Mouse (Mus musculus) E14TG2a.4 (cell line): ENCODE results near the gene BC035044.

ENCODE experiments used
- H3K27me3 ChIP-seq: 2 replicates; pipeline ENCODE4 v1.6.1; 2014; ENCODE audit warnings: low read length, control low read depth; ENCODE audit not compliant: insufficient read depth
- H3K36me3 ChIP-seq: 2 replicates; pipeline ENCODE4 v1.6.1; 2014; ENCODE audit warnings: low read length, control low read depth; ENCODE audit not compliant: insufficient read depth
- H3K4me1 ChIP-seq: replicated peaks from 2 replicates; pipeline ENCODE4 v1.6.1; 2014; ENCODE audit warnings: low read depth, low read length, control low read depth
- H3K4me3 ChIP-seq: replicated peaks from 2 replicates; pipeline ENCODE4 v1.5.1; 2014; ENCODE audit warnings: mild to moderate bottlenecking, low read length
- H3K9me3 ChIP-seq: 2 replicates; pipeline ENCODE4 v1.6.1; 2014; ENCODE audit warnings: low read length, control low read depth
- CTCF ChIP-seq: conservative IDR thresholded peaks from 2 replicates; pipeline ENCODE4 v1.5.1; 2014; ENCODE audit warnings: low read length
- NANOG ChIP-seq: IDR thresholded peaks from 2 replicates; pipeline ENCODE4 v1.6.1; 2014; ENCODE audit warnings: borderline replicate concordance, low read length, mixed read lengths
- POU5F1 ChIP-seq: IDR thresholded peaks from 2 replicates; pipeline ENCODE4 v1.6.1; 2014; ENCODE audit warnings: low read length, borderline replicate concordance

Gene BC035044

GRCm38 (mm10) chr6:128854895-128855294 is 36.0 kb downstream of the BC035044 start:
- TF ChIP-seq NANOG (no peak), POU5F1 (no peak), CTCF (no peak)
- H3K4me1 ChIP-seq = peaks cover 8% of the 10 kb centered on the region; the same call in 1 of the 2 replicates
- H3K4me3 ChIP-seq = no peak overlapping the region
- H3K27me3 ChIP-seq = no peaks in the 10 kb centered on the region
- peaks cover 29% of the 10 kb centered on the region for H3K9me3 ChIP-seq
- no peaks in the 10 kb centered on the region for H3K36me3 ChIP-seq

- TF ChIP-seq CTCF = peak; percentile 67
- TF ChIP-seq NANOG = no peak
- no peak overlapping the region for H3K4me3 ChIP-seq
- no peaks in the 10 kb centered on the region for H3K36me3 ChIP-seq
- H3K27me3 ChIP-seq = no peaks in the 10 kb centered on the region
- H3K4me1 ChIP-seq = peaks cover 8% of the 10 kb centered on the region; the same call in 1 of the 2 replicates
- peaks cover 29% of the 10 kb centered on the region for H3K9me3 ChIP-seq
Observed at GRCm38 (mm10) chr6:128854024-128854820, 36.7 kb downstream of the BC035044 start.

DNA sequence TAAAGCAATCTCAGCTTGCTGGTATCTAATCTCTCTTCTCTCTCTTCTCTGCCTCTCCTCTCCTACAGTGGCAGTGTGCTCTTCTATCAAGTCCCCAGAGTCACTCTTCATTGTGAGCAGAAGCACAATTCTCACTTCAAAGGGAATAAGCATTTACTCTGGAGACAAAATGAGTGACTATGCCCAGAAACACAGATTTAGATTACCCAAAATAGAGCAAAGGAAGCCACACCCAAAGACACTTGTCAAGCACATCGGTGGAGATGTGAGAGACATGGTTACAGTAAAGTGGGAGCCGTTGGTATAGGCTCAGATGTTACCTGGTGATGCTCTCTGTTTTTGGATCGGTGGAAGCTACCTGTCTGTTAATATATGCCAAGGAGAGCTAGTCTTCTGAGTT is 38.2 kb downstream of the BC035044 start:
- H3K36me3 ChIP-seq = no peaks in the 10 kb centered on the region
- TF ChIP-seq NANOG (no peak), POU5F1 (no peak), CTCF (no peak)
- peaks cover 21% of the 10 kb centered on the region for H3K9me3 ChIP-seq
- peaks cover 8% of the 10 kb centered on the region; the same call in 1 of the 2 replicates for H3K4me1 ChIP-seq
- H3K4me3 ChIP-seq = no peak overlapping the region
- no peaks in the 10 kb centered on the region for H3K27me3 ChIP-seq

- Histone ChIP-seq H3K27me3 (no peaks in the 10 kb centered on the region), H3K4me3 (no peak overlapping the region), H3K36me3 (no peaks in the 10 kb centered on the region), H3K4me1 (peaks cover 10% of the 10 kb centered on the region), H3K9me3 (peaks cover 20% of the 10 kb centered on the region)
- no peak for TF ChIP-seq POU5F1
- TF ChIP-seq NANOG = no peak
- no peak for TF ChIP-seq CTCF
Observed at GRCm38 (mm10) chr6:128851151-128851550, 39.8 kb downstream of the BC035044 start.

GRCm38 (mm10) chr6:128850671-128851070 is 40.3 kb downstream of the BC035044 start:
- Histone ChIP-seq H3K4me1 (peaks cover 12% of the 10 kb centered on the region), H3K36me3 (no peaks in the 10 kb centered on the region), H3K4me3 (no peak overlapping the region), H3K9me3 (peaks cover 20% of the 10 kb centered on the region), H3K27me3 (no peaks in the 10 kb centered on the region)
- no peak for TF ChIP-seq POU5F1
- no peak for TF ChIP-seq NANOG
- TF ChIP-seq CTCF = no peak

GRCm38 (mm10) chr6:128849902-128850301 is 41.0 kb downstream of the BC035044 start:
- no peaks in the 10 kb centered on the region for H3K36me3 ChIP-seq
- H3K9me3 ChIP-seq = peaks cover 20% of the 10 kb centered on the region
- peaks cover 14% of the 10 kb centered on the region for H3K4me1 ChIP-seq
- no peaks in the 10 kb centered on the region for H3K27me3 ChIP-seq
- H3K4me3 ChIP-seq = no peak overlapping the region
- TF ChIP-seq NANOG (no peak), CTCF (peak; percentile 48)

GRCm38 (mm10) chr6:128847401-128847800 is 43.5 kb downstream of the BC035044 start:
- Histone ChIP-seq H3K27me3 (peaks cover 5% of the 10 kb centered on the region), H3K9me3 (peaks cover 20% of the 10 kb centered on the region), H3K36me3 (no peaks in the 10 kb centered on the region), H3K4me3 (no peak overlapping the region), H3K4me1 (peaks cover 18% of the 10 kb centered on the region)
- TF ChIP-seq POU5F1 (no peak), CTCF (no peak), NANOG (no peak)

GRCm38 (mm10) chr6:128845998-128846542 is 44.9 kb downstream of the BC035044 start:
- Histone ChIP-seq H3K27me3 (peaks cover 15% of the 10 kb centered on the region), H3K4me1 (peaks cover 27% of the 10 kb centered on the region), H3K9me3 (peaks cover 20% of the 10 kb centered on the region), H3K4me3 (no peak overlapping the region), H3K36me3 (no peaks in the 10 kb centered on the region)
- TF ChIP-seq NANOG (no peak), POU5F1 (no peak), CTCF (no peak)
